Mouse (Mus musculus): ENCODE results near the gene Tmem185b. TPM values are rescaled to one million over a fixed set of nuclear protein-coding genes. Genes with fewer than 3 reads are reported as not detected.
A peak's percentile ranks its signal among the peaks of the same experiment; 100 is the strongest.

The Tmem185b gene
- polyA plus RNA-seq, 1 experiment from 2014 or later: 27.2 TPM

- peaks cover 30% of the 10 kb centered on the region for H3K4me1 ChIP-seq
These were observed 33.5 kb upstream of the Tmem185b start for GRCm38 (mm10) chr1:119492505-119492904.

GRCm38 (mm10) chr1:119494024-119494711 is 31.8 kb upstream of the Tmem185b start:
- 75% methylated on average over 2 of the region's 2 CpGs for WGBS
- Histone ChIP-seq H3K4me1 (peaks cover 23% of the 10 kb centered on the region), H3K27ac (no peak overlapping the region), H3K4me2 (replicated peaks) (no peak overlapping the region), H3K36me3 (no peaks in the 10 kb centered on the region), H3K9me3 (no peaks in the 10 kb centered on the region), H3K9ac (no peak overlapping the region), H3K4me3 (no peak overlapping the region), H3K27me3 (no peaks in the 10 kb centered on the region)
- no peak; the same call in 1 of the 2 replicates for ATAC-seq (ENCODE audit: insufficient number of reproducible peaks, insufficient read depth, low FRiP score, low TSS enrichment)

More at GRCm38 (mm10) chr1:119492505-119492904, 33.5 kb upstream of the Tmem185b start:
- ATAC-seq (ENCODE audit: insufficient number of reproducible peaks, insufficient read depth, low FRiP score, low TSS enrichment): no peak
- Histone ChIP-seq H3K4me2 (replicated peaks) (no peak overlapping the region), H3K9ac (no peak overlapping the region), H3K27ac (no peak overlapping the region), H3K4me3 (no peak overlapping the region), H3K36me3 (no peaks in the 10 kb centered on the region), H3K27me3 (no peaks in the 10 kb centered on the region), H3K9me3 (no peaks in the 10 kb centered on the region)
- 80% methylated on average over 1 of the region's 1 CpGs for WGBS

GRCm38 (mm10) chr1:119494712-119495395 is 31.1 kb upstream of the Tmem185b start:
- Histone ChIP-seq H3K4me1 (peaks cover 23% of the 10 kb centered on the region), H3K9me3 (no peaks in the 10 kb centered on the region), H3K27me3 (no peaks in the 10 kb centered on the region), H3K4me3 (no peak overlapping the region), H3K4me2 (replicated peaks) (no peak overlapping the region), H3K36me3 (no peaks in the 10 kb centered on the region), H3K27ac (no peak overlapping the region), H3K9ac (no peak overlapping the region)
- no peak for ATAC-seq (ENCODE audit: insufficient number of reproducible peaks, insufficient read depth, low FRiP score, low TSS enrichment)
- WGBS: 95% methylated on average over 9 of the region's 9 CpGs

GRCm38 (mm10) chr1:119495396-119495775 is 30.6 kb upstream of the Tmem185b start:
- WGBS: 87% methylated on average over 6 of the region's 6 CpGs
- no peak for ATAC-seq (ENCODE audit: insufficient number of reproducible peaks, insufficient read depth, low FRiP score, low TSS enrichment)

GRCm38 (mm10) chr1:119497346-119498004 is 28.5 kb upstream of the Tmem185b start:
- Histone ChIP-seq H3K27me3 (no peaks in the 10 kb centered on the region), H3K4me1 (peaks cover under 1% of the 10 kb centered on the region), H3K4me2 (replicated peaks) (no peak overlapping the region), H3K9me3 (0 out of 2 replicates have a peak, but pooled peaks cover 3% of the 10 kb centered on the region), H3K4me3 (no peak overlapping the region), H3K27ac (no peak overlapping the region), H3K36me3 (peaks cover 5% of the 10 kb centered on the region; the same call in 1 of the 2 replicates), H3K9ac (no peak overlapping the region)
- 79% methylated on average over 5 of the region's 5 CpGs for WGBS
- no peak for ATAC-seq (ENCODE audit: insufficient number of reproducible peaks, insufficient read depth, low FRiP score, low TSS enrichment)

More at GRCm38 (mm10) chr1:119495396-119495775, 30.6 kb upstream of the Tmem185b start:
- H3K27ac ChIP-seq: no peak overlapping the region
- no peak overlapping the region for H3K4me3 ChIP-seq
- H3K27me3 ChIP-seq: no peaks in the 10 kb centered on the region
- no peak overlapping the region for H3K9ac ChIP-seq
- no peak overlapping the region for H3K4me2 ChIP-seq (replicated peaks)
- 0 out of 2 replicates have a peak, but pooled peaks cover under 1% of the 10 kb centered on the region for H3K36me3 ChIP-seq
- peaks cover 17% of the 10 kb centered on the region for H3K4me1 ChIP-seq
- H3K9me3 ChIP-seq: no peaks in the 10 kb centered on the region

- no peak overlapping the region for H3K4me2 ChIP-seq (replicated peaks)
- peaks cover 5% of the 10 kb centered on the region; the same call in 1 of the 2 replicates for H3K36me3 ChIP-seq
- H3K4me1 ChIP-seq: peaks cover 11% of the 10 kb centered on the region
- no peak overlapping the region for H3K4me3 ChIP-seq
- H3K9ac ChIP-seq: no peak overlapping the region
- 0 out of 2 replicates have a peak, but pooled peaks cover 3% of the 10 kb centered on the region for H3K9me3 ChIP-seq
- H3K27ac ChIP-seq: no peak overlapping the region
- 80% methylated on average over 9 of the region's 9 CpGs for WGBS
- ATAC-seq (ENCODE audit: insufficient number of reproducible peaks, insufficient read depth, low FRiP score, low TSS enrichment): no peak
- no peaks in the 10 kb centered on the region for H3K27me3 ChIP-seq
These were observed 27.3 kb upstream of the Tmem185b start for GRCm38 (mm10) chr1:119498536-119499231.

- peaks cover 14% of the 10 kb centered on the region for H3K4me1 ChIP-seq
- no peak overlapping the region for H3K4me3 ChIP-seq
- WGBS: 94% methylated on average over 10 of the region's 10 CpGs
- peaks cover 5% of the 10 kb centered on the region; the same call in 1 of the 2 replicates for H3K36me3 ChIP-seq
- H3K27me3 ChIP-seq: no peaks in the 10 kb centered on the region
- no peak overlapping the region for H3K27ac ChIP-seq
- H3K4me2 ChIP-seq (replicated peaks): no peak overlapping the region
- ATAC-seq (ENCODE audit: insufficient number of reproducible peaks, insufficient read depth, low FRiP score, low TSS enrichment): no peak
- H3K9me3 ChIP-seq: 0 out of 2 replicates have a peak, but pooled peaks cover 3% of the 10 kb centered on the region
- no peak overlapping the region for H3K9ac ChIP-seq
These were observed 26.5 kb upstream of the Tmem185b start for GRCm38 (mm10) chr1:119499456-119499855.

- ATAC-seq (ENCODE audit: insufficient number of reproducible peaks, insufficient read depth, low FRiP score, low TSS enrichment): no peak
- peaks cover 8% of the 10 kb centered on the region; the same call in 1 of the 2 replicates for H3K27me3 ChIP-seq
- no peak overlapping the region for H3K4me3 ChIP-seq
- 78% methylated on average over 8 of the region's 8 CpGs for whole genome bisulfite sequencing
- H3K27ac ChIP-seq: no peak overlapping the region
- no peak overlapping the region for H3K4me2 ChIP-seq (replicated peaks)
- 0 out of 2 replicates have a peak, but pooled peaks cover 3% of the 10 kb centered on the region for H3K9me3 ChIP-seq
- H3K4me1 ChIP-seq: peaks cover 20% of the 10 kb centered on the region
- H3K36me3 ChIP-seq: peaks cover 5% of the 10 kb centered on the region; the same call in 1 of the 2 replicates
- no peak overlapping the region for H3K9ac ChIP-seq
These were observed 24.1 kb upstream of the Tmem185b start for GRCm38 (mm10) chr1:119501881-119502280.

GRCm38 (mm10) chr1:119502729-119503128 is 23.2 kb upstream of the Tmem185b start:
- H3K4me2 ChIP-seq (replicated peaks): peak overlapping the region; percentile 71
- H3K27ac ChIP-seq: no peak overlapping the region
- H3K36me3 ChIP-seq: peaks cover 5% of the 10 kb centered on the region; the same call in 1 of the 2 replicates
- ATAC-seq (ENCODE audit: insufficient number of reproducible peaks, insufficient read depth, low FRiP score, low TSS enrichment): no peak
- WGBS: 82% methylated on average over 11 of the region's 11 CpGs
- 0 out of 2 replicates have a peak overlapping the region, but pooled peaks have one; percentile 73 for H3K9ac ChIP-seq
- H3K4me1 ChIP-seq: peaks cover 20% of the 10 kb centered on the region
- 0 out of 2 replicates have a peak, but pooled peaks cover 3% of the 10 kb centered on the region for H3K9me3 ChIP-seq
- H3K27me3 ChIP-seq: peaks cover 8% of the 10 kb centered on the region; the same call in 1 of the 2 replicates
- H3K4me3 ChIP-seq: peak overlapping the region; percentile 73; the same call in 1 of the 2 replicates

GRCm38 (mm10) chr1:119503181-119503580 is 22.8 kb upstream of the Tmem185b start:
- peaks cover 5% of the 10 kb centered on the region; the same call in 1 of the 2 replicates for H3K36me3 ChIP-seq
- peak overlapping the region; percentile 71 for H3K4me2 ChIP-seq (replicated peaks)
- peak overlapping the region; percentile 73; the same call in 1 of the 2 replicates for H3K9ac ChIP-seq
- WGBS: 83% methylated on average over 3 of the region's 3 CpGs
- ATAC-seq (ENCODE audit: insufficient number of reproducible peaks, insufficient read depth, low FRiP score, low TSS enrichment): no peak
- H3K4me3 ChIP-seq: peak overlapping the region; percentile 73; the same call in 1 of the 2 replicates
- 0 out of 2 replicates have a peak, but pooled peaks cover 3% of the 10 kb centered on the region for H3K9me3 ChIP-seq
- peaks cover 20% of the 10 kb centered on the region for H3K4me1 ChIP-seq
- H3K27me3 ChIP-seq: peaks cover 8% of the 10 kb centered on the region; the same call in 1 of the 2 replicates
- no peak overlapping the region for H3K27ac ChIP-seq

Measured in embryonic facial prominence, embryonic 12.5 days (tissue).